Mouse (Mus musculus): ENCODE data around the gene Pde4b.

Pde4b gene

DNA sequence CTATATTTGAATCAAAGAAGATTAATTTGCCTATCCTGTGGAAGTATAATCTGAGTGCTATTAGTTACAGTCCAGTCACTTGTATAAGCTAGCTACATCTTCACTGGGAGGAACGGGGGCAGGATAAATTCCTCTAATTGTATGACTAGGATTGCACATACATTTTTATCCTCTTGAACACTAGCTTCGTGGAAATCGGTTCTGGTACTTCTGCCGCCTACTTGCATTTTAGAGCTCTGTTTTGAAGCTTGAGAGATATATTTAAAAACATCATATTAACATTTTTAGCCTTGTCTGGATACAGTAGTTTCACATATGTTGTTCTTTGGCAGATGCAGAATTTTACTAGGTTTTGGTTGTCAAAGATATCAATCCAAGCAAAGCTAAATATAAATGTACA is 310.0 kb downstream of the Pde4b start:
- peak in 1 of 2 experiments; percentile 32 for DNase-seq (ENCODE audit: low spot score in 2 of 2)

- no peak for DNase-seq (ENCODE audit: low spot score in 2 of 2)
Measured at GRCm38 (mm10) chr4:102398512-102398911, 311.2 kb downstream of the Pde4b start.

DNA sequence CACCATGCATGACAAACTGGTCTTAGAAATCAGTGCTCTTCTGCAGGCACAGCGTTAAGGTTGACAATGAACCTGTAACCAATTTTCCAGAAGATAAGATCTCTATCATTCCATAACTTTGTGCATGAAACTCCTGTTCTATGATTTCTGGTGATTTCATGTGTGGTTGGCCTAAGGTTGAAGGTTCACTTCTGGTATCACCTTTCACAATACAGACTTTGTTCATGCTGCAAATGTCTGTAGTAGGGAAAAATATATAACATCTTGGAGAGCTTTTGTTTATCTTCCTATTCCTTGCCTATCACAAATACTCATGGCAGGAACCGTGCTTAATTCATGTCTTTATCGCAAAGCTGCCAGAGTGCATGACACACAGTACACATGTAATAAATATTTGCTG is 319.5 kb downstream of the Pde4b start:
- DNase-seq (ENCODE audit: low spot score in 2 of 2), result no peak

DNA sequence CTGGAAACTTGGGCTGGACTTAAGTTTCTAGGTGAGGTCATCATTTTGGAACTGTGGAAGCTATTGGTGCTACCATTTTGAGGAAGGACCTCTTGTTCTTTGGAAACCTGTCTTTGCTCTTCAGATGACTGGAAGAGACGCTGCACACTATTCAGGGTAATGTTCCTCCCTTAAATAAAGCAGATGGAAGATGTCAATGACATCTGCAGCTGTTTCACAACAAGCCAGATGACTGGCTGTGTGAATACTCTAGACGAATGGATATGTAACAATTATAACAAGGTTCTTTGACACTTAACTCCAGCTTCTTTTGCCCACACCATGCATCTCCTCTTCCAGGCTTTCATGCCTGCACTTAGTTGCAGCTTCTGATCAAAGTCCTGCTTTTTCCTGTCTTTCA is 320.8 kb downstream of the Pde4b start:
- no peak for DNase-seq (ENCODE audit: low spot score in 2 of 2)

- no peak for DNase-seq (ENCODE audit: low spot score in 2 of 2)
Measured at GRCm38 (mm10) chr4:102408938-102409337, 321.6 kb downstream of the Pde4b start.

- no peak for DNase-seq (ENCODE audit: low spot score in 2 of 2)
Measured at GRCm38 (mm10) chr4:102413101-102413500, 325.8 kb downstream of the Pde4b start.

DNA sequence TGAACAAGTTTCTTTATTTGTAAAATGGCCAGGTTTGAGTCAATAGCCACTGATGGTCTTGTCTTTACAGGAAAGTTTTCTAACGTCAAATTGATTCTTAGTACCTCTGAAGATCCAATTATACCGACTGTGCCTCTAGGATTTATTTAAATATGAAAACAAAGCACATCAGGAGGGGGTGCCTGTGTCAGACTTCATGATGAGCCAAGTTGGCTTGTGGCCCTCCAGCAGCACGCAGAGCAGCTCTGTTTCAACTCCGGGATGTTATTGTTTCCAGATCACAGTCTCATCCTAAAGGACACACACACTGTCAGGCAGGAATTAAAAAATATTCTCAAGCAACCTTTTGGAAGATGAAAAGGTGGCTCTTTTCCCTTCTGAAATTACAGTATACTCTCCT is 326.5 kb downstream of the Pde4b start:
- peak in 1 of 2 experiments; percentile 48 for DNase-seq (ENCODE audit: low spot score in 2 of 2)

- DNase-seq (ENCODE audit: low spot score in 2 of 2), result no peak
Measured at GRCm38 (mm10) chr4:102414610-102415009, 327.3 kb downstream of the Pde4b start.

- no peak for DNase-seq (ENCODE audit: low spot score in 2 of 2)
Measured at GRCm38 (mm10) chr4:102420794-102421397, 333.6 kb downstream of the Pde4b start.

DNA sequence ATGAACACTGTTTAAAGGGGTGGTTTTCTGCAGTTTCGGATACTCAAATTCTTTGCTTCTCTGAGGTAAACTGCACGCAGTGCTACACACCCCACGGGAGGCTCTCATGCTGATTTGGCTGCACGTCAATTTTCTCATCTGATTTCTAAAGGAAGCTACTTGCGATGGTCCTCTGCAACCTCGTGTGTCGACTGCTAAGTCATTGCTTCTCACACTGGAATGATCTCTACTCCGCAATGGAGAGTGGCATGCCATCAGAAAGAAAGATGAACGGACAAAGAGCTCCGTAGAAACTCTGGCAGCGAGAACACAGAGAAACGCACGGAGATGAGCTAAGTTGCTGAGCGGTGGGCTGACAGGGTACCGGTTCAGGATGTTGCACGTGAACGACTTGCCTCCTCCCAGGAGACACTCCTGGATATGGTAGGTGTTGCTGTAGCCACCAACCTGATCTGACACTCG is 334.1 kb downstream of the Pde4b start:
- no peak for DNase-seq (ENCODE audit: low spot score in 2 of 2)

- peak in 1 of 2 experiments; percentile 30 for DNase-seq (ENCODE audit: low spot score in 2 of 2)
Measured at GRCm38 (mm10) chr4:102424104-102424503, 336.8 kb downstream of the Pde4b start.

- no peak for DNase-seq (ENCODE audit: low spot score in 2 of 2)
Measured at GRCm38 (mm10) chr4:102425422-102425821, 338.1 kb downstream of the Pde4b start.

DNA sequence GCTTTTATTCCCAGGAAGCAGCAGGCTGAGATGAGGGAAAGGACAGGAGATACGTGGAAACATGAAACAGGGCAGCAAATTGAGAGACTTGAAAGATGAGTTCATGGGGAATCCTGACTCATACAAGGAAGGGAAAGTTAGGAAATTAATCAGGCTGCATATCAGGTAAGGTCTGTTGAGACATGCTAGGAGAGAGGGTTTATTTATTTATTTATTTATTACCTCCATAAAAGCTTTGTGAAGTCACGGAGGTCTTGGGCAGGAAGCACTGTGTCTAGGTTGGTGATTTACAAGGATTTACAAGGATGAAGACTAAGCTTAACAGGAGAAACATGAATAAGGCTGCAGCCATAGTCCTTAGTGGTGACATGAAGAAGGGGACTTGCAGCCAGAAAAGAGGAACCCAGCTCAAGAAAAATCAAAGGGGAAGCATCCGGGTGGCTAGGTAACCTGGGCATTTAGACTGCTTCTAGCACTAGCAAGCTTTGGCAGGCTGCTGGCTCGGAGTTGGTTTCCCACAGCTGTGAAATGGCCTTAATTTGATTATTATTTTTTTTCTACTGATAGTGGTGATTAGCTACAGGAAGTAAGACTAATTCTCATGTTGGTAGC is 342.5 kb downstream of the Pde4b start:
- no peak for DNase-seq (ENCODE audit: low spot score in 2 of 2)

GRCm38 (mm10) chr4:102432040-102432782 is 344.9 kb downstream of the Pde4b start:
- DNase-seq (ENCODE audit: low spot score in 2 of 2), result no peak

- DNase-seq (ENCODE audit: low spot score in 2 of 2), result no peak
Measured at GRCm38 (mm10) chr4:102439401-102440118, 352.2 kb downstream of the Pde4b start.

GRCm38 (mm10) chr4:102440119-102440481 is 352.8 kb downstream of the Pde4b start:
- peak in 1 of 2 experiments; percentile 25 for DNase-seq (ENCODE audit: low spot score in 2 of 2)

DNA sequence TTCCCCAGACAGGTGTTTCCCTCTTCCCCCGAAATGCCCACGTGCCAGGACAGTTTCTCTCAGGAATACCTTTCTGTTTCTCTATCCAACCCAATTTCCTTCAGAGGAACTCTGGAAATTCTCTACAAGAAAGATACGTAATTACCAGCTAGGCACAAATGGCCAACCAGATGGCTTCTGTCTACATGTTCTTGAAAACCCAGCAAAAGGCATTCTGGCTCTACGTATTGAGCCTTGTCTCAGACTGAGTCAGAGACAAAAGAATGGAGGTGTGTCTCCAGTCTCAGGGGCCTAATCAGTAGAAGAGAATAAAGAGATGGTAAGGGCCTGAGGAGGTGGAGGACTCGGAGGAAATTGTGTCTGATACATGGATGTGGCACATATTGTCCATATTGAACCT is 356.2 kb downstream of the Pde4b start:
- DNase-seq (ENCODE audit: low spot score in 2 of 2), result no peak

DNA sequence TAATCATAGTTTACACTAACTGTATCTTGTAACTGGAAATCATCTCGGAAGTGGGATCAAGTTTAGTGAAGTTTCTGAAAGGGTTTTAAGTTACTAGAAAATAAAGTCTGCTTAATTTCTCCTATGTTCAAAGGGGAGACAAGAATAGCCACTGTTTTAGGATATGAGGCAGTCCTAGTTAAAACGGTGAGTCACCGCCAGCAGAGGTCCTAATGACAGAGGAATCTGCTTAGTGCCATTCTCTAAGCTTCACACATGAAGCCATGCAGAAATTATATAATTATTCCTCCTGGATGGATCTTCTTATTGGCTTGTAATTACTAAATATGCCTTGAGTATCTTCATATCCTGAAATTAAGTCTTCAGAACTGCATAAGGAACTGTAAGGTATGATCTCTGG is 357.2 kb downstream of the Pde4b start:
- DNase-seq (ENCODE audit: low spot score in 2 of 2), result no peak

- DNase-seq (ENCODE audit: low spot score in 2 of 2), result no peak
Measured at GRCm38 (mm10) chr4:102446160-102446945, 359.0 kb downstream of the Pde4b start.

DNA sequence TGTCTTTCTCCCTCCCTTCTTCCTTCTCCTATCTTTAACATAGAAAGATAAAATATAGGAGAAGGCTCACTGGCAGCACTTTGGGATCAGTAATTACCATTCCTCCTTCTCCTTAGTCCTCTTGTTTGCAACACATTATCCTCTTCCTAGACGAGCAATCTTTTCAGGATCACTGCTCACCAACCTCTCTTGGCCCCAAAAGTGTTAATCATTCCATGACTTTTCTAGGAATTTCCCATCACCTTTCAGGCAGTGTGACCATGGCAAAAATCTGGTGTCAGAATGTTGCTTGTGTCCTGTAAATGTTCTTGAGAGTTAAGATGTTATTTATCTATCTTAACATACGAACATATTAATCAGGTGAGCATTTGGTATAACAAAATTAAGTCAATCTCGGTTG is 369.1 kb downstream of the Pde4b start:
- no peak for DNase-seq (ENCODE audit: low spot score in 2 of 2)

DNA sequence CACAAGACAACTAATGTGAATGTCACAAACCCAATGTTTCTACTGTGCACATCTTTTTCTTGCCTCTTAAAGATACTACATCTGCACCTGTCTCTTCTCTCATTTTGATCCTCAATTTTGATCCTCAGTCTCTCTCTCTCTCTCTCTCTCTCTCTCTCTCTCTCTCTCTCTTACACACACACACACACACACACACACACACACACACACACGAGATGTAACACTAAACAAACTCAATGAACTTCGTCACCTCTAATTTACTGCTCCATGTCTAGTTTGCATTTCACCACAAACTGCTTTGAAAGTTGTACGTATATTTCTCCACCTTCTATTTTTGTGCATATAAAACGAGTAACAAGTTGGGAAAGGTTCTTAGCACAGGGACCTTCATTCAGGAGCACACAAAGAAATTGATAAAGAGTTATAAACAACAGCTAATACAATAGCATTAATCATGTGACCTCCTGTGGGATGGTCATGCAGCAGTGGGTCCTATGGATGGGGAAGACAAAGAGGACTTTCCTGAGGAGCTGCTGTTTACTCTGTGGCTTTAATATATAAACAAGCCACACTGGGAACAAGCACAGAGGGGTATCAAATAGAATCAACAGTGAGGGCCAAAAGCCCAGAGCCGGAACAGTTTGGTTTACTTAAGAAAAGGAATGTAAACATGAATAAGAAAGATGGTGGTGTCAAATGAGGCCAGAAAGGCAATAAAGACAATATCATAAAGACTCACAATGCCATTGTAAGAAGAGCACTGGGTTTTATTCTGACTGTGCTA is 372.1 kb downstream of the Pde4b start:
- no peak for DNase-seq (ENCODE audit: low spot score in 2 of 2)
